Mouse (Mus musculus): ENCODE results near the gene Abtb2.

GRCm38 (mm10) chr2:103655037-103655436 is 88.9 kb downstream of the Abtb2 start:
- TF ChIP-seq CTCF (IDR thresholded peaks at IDR 0.05) (no peak), EP300 (IDR thresholded peaks at IDR 0.05; ENCODE audit: insufficient read depth, low read depth, low read length) (no peak), POLR2A (IDR thresholded peaks at IDR 0.05; ENCODE audit: insufficient read depth, low read depth, low read length) (no peak)
